Mouse (Mus musculus): Measurements from ENCODE around the gene Taar2. TPM values are rescaled to one million over a fixed set of nuclear protein-coding genes. Genes with fewer than 3 reads are reported as not detected.

The Taar2 gene
- total and polyA plus RNA-seq, 2 experiments from 2014 or later: 0.33 TPM; not detected in 1

DNA sequence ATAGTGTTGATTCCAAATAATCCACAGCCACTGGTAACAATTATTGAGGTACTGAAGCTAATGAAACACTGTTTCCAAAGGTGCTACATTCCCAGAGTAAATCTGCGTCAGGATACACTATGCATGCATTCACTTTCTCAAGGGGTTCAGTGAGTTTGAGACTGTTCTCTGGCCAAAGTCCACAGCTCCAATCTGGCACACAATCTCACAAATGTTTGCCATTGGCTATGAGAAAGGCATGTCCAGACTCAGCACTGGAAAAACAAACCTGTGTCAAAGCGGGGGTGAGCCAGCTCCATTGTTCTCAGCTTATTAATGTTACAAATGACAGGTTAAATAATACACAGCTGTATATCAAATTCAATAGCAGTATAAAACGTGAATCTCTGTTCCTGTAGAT is 20.7 kb downstream of the Taar2 start:
- 60% methylated on average over 3 of the region's 3 CpGs for WGBS
- DNase-seq (ENCODE audit: low spot score): no peak

DNA sequence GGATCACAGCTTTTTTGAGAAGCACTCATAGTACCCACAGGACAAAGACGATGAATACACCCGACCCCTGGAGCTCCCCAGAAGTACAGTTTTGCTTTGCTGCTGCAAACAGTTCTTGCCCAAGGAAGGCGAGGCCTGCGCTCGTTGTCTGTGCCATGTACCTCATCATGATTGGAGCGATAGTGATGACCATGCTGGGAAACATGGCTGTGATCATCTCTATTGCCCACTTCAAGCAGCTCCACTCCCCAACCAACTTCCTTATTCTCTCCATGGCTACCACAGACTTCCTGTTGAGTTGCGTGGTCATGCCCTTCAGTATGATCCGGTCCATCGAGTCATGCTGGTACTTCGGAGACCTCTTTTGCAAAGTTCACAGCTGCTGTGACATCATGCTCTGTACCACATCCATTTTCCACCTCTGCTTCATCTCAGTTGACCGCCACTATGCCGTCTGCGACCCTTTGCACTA is 22.1 kb downstream of the Taar2 start, which contains the start of gene Taar4:
Taar4 (plus strand) TSS at position 51 of the 472 bp plus-strand sequence.
- DNase-seq (ENCODE audit: low spot score): no peak
- 94% methylated on average over 13 of the region's 13 CpGs for WGBS
- no peaks in the 10 kb centered on the region for H3K27me3 ChIP-seq (ENCODE audit: insufficient read depth, low read length)

More for the DNA sequence above, 20.7 kb downstream of the Taar2 start:
- no peaks in the 10 kb centered on the region for H3K9me3 ChIP-seq (ENCODE audit: low read length)
- ATAC-seq: no peak
- no peaks in the 10 kb centered on the region for H3K27me3 ChIP-seq (ENCODE audit: insufficient read depth, low read length)
- H3K4me2 ChIP-seq (ENCODE audit: low read depth, low read length): no peak overlapping the region
- H3K4me3 ChIP-seq (ENCODE audit: low read length): no peak overlapping the region
- no peaks in the 10 kb centered on the region for H3K36me3 ChIP-seq (ENCODE audit: insufficient read depth, low read length)
- H3K9ac ChIP-seq (replicated peaks; ENCODE audit: low read length): no peak overlapping the region
- no peaks in the 10 kb centered on the region for H3K4me1 ChIP-seq (ENCODE audit: insufficient read depth, low read length)
- H3K27ac ChIP-seq: no peak overlapping the region
- TF ChIP-seq CTCF (IDR thresholded peaks at IDR 0.05; ENCODE audit: low read depth): no peak

GRCm38 (mm10) chr10:23963444-23963843 is 25.1 kb downstream of the Taar2 start:
- no peak for ATAC-seq
- Histone ChIP-seq H3K9ac (replicated peaks; ENCODE audit: low read length) (no peak overlapping the region), H3K36me3 (ENCODE audit: insufficient read depth, low read length) (no peaks in the 10 kb centered on the region), H3K4me3 (ENCODE audit: low read length) (no peak overlapping the region), H3K4me1 (ENCODE audit: insufficient read depth, low read length) (no peaks in the 10 kb centered on the region), H3K4me2 (ENCODE audit: low read depth, low read length) (no peak overlapping the region), H3K27ac (no peak overlapping the region), H3K9me3 (ENCODE audit: low read length) (no peaks in the 10 kb centered on the region), H3K27me3 (ENCODE audit: insufficient read depth, low read length) (no peaks in the 10 kb centered on the region)
- peak; percentile 39 for DNase-seq (ENCODE audit: low spot score)
- no peak for TF ChIP-seq CTCF (IDR thresholded peaks at IDR 0.05; ENCODE audit: low read depth)
- WGBS: 41% methylated on average over 3 of the region's 3 CpGs

More for the DNA sequence above, 22.1 kb downstream of the Taar2 start, which contains the start of gene Taar4:
- Histone ChIP-seq H3K4me3 (ENCODE audit: low read length) (no peak within 1 kb of the TSS), H3K4me1 (ENCODE audit: insufficient read depth, low read length) (no peaks in the 10 kb centered on the region), H3K27ac (no peak within 1 kb of the TSS), H3K36me3 (ENCODE audit: insufficient read depth, low read length) (no peaks in the 10 kb centered on the region), H3K4me2 (ENCODE audit: low read depth, low read length) (no peak within 1 kb of the TSS), H3K9ac (replicated peaks; ENCODE audit: low read length) (no peak within 1 kb of the TSS), H3K9me3 (ENCODE audit: low read length) (no peaks in the 10 kb centered on the region)
- no peak for ATAC-seq
- TF ChIP-seq CTCF (IDR thresholded peaks at IDR 0.05; ENCODE audit: low read depth): no peak

DNA sequence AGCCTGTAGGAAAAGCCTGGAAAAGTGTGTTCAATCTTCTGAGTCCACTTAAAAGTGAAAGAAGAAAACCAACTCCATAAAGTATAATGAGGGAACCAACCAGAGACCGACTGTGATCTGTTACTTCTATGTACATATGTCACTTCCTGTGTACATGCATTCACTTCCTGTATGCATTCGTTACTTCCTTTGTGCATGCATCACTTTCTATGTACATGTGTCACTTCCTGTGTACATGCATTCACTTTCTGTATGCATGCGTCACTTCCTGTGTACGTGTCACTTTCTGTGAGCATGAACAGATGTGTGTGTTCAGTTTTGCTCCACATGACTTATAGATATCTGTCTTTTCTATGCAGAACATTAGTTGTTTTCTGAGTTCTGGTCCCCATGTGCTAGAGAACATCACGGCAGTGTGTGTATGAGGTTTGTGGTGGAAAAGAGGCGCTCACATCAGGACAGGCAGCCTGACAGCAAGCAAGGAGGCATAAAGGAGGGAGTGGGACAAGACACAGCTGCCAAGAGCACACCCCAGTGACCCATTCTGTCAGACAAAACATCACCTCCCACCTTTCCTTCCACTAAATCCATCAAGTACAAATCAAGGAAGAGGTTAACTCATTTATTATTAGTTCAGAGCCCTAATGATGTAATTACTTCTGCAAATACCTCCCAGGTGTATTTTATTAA is 26.7 kb downstream of the Taar2 start:
- Histone ChIP-seq H3K4me3 (ENCODE audit: low read length) (no peak overlapping the region), H3K27me3 (ENCODE audit: insufficient read depth, low read length) (no peaks in the 10 kb centered on the region), H3K36me3 (ENCODE audit: insufficient read depth, low read length) (no peaks in the 10 kb centered on the region), H3K4me2 (ENCODE audit: low read depth, low read length) (no peak overlapping the region), H3K4me1 (ENCODE audit: insufficient read depth, low read length) (no peaks in the 10 kb centered on the region), H3K27ac (no peak overlapping the region), H3K9me3 (ENCODE audit: low read length) (no peaks in the 10 kb centered on the region), H3K9ac (replicated peaks; ENCODE audit: low read length) (no peak overlapping the region)
- WGBS: 88% methylated on average over 6 of the region's 6 CpGs
- no peak for TF ChIP-seq CTCF (IDR thresholded peaks at IDR 0.05; ENCODE audit: low read depth)
- DNase-seq (ENCODE audit: low spot score): no peak
- no peak for ATAC-seq

DNA sequence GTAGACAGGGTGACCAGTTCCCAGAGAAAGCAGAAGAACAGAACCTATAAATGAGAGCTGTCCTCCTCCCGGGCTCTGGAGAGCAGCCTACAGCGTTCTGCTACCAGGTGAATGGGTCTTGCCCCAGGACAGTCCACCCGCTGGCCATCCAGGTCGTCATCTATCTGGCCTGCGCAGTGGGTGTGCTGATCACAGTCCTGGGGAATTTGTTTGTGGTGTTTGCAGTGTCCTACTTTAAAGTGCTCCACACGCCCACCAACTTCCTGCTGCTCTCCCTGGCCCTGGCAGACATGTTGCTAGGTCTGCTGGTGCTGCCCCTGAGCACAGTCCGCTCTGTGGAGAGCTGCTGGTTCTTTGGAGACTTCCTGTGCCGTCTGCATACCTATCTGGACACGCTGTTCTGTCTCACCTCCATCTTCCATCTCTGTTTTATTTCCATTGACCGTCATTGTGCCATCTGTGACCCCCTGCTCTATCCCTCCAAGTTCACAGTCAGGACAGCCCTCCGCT is 32.3 kb downstream of the Taar2 start, which contains the start of gene Taar5:
Taar5 (plus strand) TSS at position 51 of the 510 bp plus-strand sequence.
- ATAC-seq: no peak
- Histone ChIP-seq H3K4me1 (ENCODE audit: insufficient read depth, low read length) (no peaks in the 10 kb centered on the region), H3K4me3 (ENCODE audit: low read length) (no peak within 1 kb of the TSS), H3K9ac (replicated peaks; ENCODE audit: low read length) (no peak within 1 kb of the TSS), H3K27me3 (ENCODE audit: insufficient read depth, low read length) (no peaks in the 10 kb centered on the region), H3K27ac (no peak within 1 kb of the TSS), H3K9me3 (ENCODE audit: low read length) (no peaks in the 10 kb centered on the region), H3K36me3 (ENCODE audit: insufficient read depth, low read length) (no peaks in the 10 kb centered on the region), H3K4me2 (ENCODE audit: low read depth, low read length) (no peak within 1 kb of the TSS)
- no peak for TF ChIP-seq CTCF (IDR thresholded peaks at IDR 0.05; ENCODE audit: low read depth)
- DNase-seq (ENCODE audit: low spot score): no peak
- WGBS: 90% methylated on average over 11 of the region's 11 CpGs

DNA sequence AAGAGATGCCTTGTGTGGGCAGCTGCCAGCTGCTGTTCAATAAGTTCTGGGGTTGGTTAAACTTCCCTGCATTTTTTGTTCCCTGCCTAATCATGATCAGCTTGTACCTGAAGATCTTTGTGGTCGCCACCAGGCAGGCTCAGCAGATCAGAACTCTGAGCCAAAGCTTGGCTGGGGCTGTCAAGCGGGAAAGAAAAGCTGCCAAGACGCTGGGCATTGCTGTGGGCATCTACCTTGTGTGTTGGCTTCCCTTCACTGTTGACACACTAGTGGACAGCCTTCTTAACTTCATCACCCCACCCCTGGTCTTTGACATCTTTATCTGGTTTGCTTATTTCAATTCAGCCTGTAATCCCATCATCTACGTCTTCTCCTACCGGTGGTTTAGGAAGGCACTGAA is 32.9 kb downstream of the Taar2 start:
- 76% methylated on average over 5 of the region's 5 CpGs for WGBS
- no peak overlapping the region for H3K9ac ChIP-seq (replicated peaks; ENCODE audit: low read length)
- no peaks in the 10 kb centered on the region for H3K27me3 ChIP-seq (ENCODE audit: insufficient read depth, low read length)
- DNase-seq (ENCODE audit: low spot score): no peak
- no peaks in the 10 kb centered on the region for H3K36me3 ChIP-seq (ENCODE audit: insufficient read depth, low read length)
- no peaks in the 10 kb centered on the region for H3K9me3 ChIP-seq (ENCODE audit: low read length)
- no peaks in the 10 kb centered on the region for H3K4me1 ChIP-seq (ENCODE audit: insufficient read depth, low read length)
- no peak overlapping the region for H3K4me2 ChIP-seq (ENCODE audit: low read depth, low read length)
- no peak overlapping the region for H3K4me3 ChIP-seq (ENCODE audit: low read length)
- no peak for TF ChIP-seq CTCF (IDR thresholded peaks at IDR 0.05; ENCODE audit: low read depth)
- no peak for ATAC-seq
- H3K27ac ChIP-seq: no peak overlapping the region

DNA sequence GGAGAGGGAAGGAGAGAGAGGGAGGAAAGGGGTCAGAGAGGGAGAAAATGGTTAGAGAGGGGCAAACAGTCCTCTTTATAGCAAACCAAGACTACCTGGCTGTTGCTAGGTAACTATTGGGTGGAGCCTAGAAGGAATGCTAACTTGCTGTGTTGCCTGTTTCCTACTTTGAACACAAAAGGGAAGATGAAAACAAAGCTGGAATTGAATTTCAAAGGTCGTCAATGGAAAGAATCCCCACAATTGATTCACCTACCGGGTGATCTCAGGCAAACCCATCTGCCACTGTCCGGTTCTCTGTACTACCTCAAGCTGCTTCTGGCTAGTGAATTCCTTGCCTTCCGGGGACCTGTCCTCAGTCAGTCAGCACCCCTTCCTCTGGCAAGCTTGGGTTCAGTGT is 39.6 kb downstream of the Taar2 start:
- WGBS: 40% methylated on average over 4 of the region's 4 CpGs
- Histone ChIP-seq H3K4me2 (ENCODE audit: low read depth, low read length) (no peak overlapping the region), H3K27ac (no peak overlapping the region), H3K4me3 (ENCODE audit: low read length) (no peak overlapping the region), H3K9ac (replicated peaks; ENCODE audit: low read length) (no peak overlapping the region), H3K9me3 (ENCODE audit: low read length) (no peaks in the 10 kb centered on the region), H3K36me3 (ENCODE audit: insufficient read depth, low read length) (no peaks in the 10 kb centered on the region), H3K4me1 (ENCODE audit: insufficient read depth, low read length) (no peaks in the 10 kb centered on the region), H3K27me3 (ENCODE audit: insufficient read depth, low read length) (no peaks in the 10 kb centered on the region)
- ATAC-seq: no peak
- no peak for TF ChIP-seq CTCF (IDR thresholded peaks at IDR 0.05; ENCODE audit: low read depth)
- no peak for DNase-seq (ENCODE audit: low spot score)

Measured in hindbrain, postnatal 0 days (tissue).